Mouse (Mus musculus): Measurements from ENCODE around the gene Ppp1r17. TPM values are rescaled to one million over a fixed set of nuclear protein-coding genes. Genes with fewer than 3 reads are reported as not detected.

Ppp1r17 gene
- polyA plus RNA-seq, 1 experiment, result not detected

GRCm38 (mm10) chr6:56044716-56045115, 27.4 kb downstream of the Ppp1r17 start:
- H3K4me1 ChIP-seq (ENCODE audit: control insufficient read depth, insufficient read depth, insufficient read length), result no peaks in the 10 kb centered on the region
- H3K36me3 ChIP-seq (ENCODE audit: control insufficient read depth, insufficient read depth, low read length), result no peaks in the 10 kb centered on the region
- 86% methylated on average over 1 of the region's 1 CpGs for WGBS
- H3K4me3 ChIP-seq (ENCODE audit: extremely low read depth, insufficient read depth, insufficient read length), result no peak overlapping the region
- DNase-seq (ENCODE audit: low read depth in 1 of 2, low spot score in 2 of 2), result no peak
- H3K27ac ChIP-seq (ENCODE audit: insufficient read depth, low read length), result no peak overlapping the region
- H3K27me3 ChIP-seq (ENCODE audit: control insufficient read depth, insufficient read depth, low read length), result no peaks in the 10 kb centered on the region
- TF ChIP-seq CTCF (IDR thresholded peaks at IDR 0.05; ENCODE audit: extremely low read depth, insufficient read depth, insufficient read length, insufficient replicate concordance), result no peak
- TF ChIP-seq POLR2A (IDR thresholded peaks at IDR 0.05; ENCODE audit: low read depth, low read length), result no peak

DNA sequence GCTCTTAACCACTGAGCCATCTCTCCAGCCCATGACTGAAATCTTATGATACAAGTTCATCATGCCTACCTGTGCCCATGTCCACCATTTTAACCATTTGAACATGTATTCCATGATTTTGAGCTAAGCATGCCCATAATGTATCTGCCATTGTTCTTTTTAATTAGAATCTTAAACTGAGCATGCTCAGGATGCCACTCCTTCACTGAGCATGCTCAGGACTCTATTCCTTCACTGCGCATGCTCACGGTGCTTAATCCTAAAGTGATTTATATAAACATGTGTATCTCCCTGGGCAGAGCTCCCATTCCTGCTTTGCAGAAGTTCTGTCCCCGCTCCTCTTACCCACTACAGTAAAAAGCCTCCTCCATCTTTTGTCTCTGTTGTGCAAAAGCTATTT, 31.3 kb downstream of the Ppp1r17 start:
- Histone ChIP-seq H3K27me3 (ENCODE audit: control insufficient read depth, insufficient read depth, low read length) (no peaks in the 10 kb centered on the region), H3K4me1 (ENCODE audit: control insufficient read depth, insufficient read depth, insufficient read length) (no peaks in the 10 kb centered on the region), H3K4me3 (ENCODE audit: extremely low read depth, insufficient read depth, insufficient read length) (no peak overlapping the region), H3K36me3 (ENCODE audit: control insufficient read depth, insufficient read depth, low read length) (no peaks in the 10 kb centered on the region), H3K27ac (ENCODE audit: insufficient read depth, low read length) (no peak overlapping the region)
- DNase-seq (ENCODE audit: low read depth in 1 of 2, low spot score in 2 of 2), result no peak
- WGBS, result 82% methylated on average over 3 of the region's 3 CpGs
- TF ChIP-seq CTCF (IDR thresholded peaks at IDR 0.05; ENCODE audit: extremely low read depth, insufficient read depth, insufficient read length, insufficient replicate concordance) (no peak), POLR2A (IDR thresholded peaks at IDR 0.05; ENCODE audit: low read depth, low read length) (no peak)

DNA sequence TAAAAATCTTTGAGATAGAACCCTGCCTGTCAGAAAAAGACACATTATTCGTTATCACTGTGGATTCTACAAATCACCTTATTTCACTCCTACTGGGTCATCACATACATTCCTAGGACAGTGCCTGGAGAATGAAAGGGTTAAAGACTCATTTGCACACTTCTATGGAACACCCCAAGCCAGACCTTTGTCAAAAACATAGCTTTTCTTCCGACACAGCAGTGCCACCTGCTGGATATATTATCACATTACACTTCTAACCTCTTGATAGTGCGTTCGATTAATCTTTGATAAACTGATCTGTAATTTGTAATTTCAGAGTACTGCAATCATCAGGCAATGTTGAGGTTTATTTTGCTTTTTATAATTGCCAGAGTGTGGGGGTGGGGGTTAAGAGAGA, 31.8 kb downstream of the Ppp1r17 start:
- 33% methylated on average over 4 of the region's 4 CpGs for WGBS
- no peak for DNase-seq (ENCODE audit: low read depth in 1 of 2, low spot score in 2 of 2)
- Histone ChIP-seq H3K4me3 (ENCODE audit: extremely low read depth, insufficient read depth, insufficient read length) (no peak overlapping the region), H3K4me1 (ENCODE audit: control insufficient read depth, insufficient read depth, insufficient read length) (no peaks in the 10 kb centered on the region), H3K27me3 (ENCODE audit: control insufficient read depth, insufficient read depth, low read length) (no peaks in the 10 kb centered on the region), H3K27ac (ENCODE audit: insufficient read depth, low read length) (no peak overlapping the region), H3K36me3 (ENCODE audit: control insufficient read depth, insufficient read depth, low read length) (no peaks in the 10 kb centered on the region)
- TF ChIP-seq CTCF (IDR thresholded peaks at IDR 0.05; ENCODE audit: extremely low read depth, insufficient read depth, insufficient read length, insufficient replicate concordance) (no peak), POLR2A (IDR thresholded peaks at IDR 0.05; ENCODE audit: low read depth, low read length) (no peak)

DNA sequence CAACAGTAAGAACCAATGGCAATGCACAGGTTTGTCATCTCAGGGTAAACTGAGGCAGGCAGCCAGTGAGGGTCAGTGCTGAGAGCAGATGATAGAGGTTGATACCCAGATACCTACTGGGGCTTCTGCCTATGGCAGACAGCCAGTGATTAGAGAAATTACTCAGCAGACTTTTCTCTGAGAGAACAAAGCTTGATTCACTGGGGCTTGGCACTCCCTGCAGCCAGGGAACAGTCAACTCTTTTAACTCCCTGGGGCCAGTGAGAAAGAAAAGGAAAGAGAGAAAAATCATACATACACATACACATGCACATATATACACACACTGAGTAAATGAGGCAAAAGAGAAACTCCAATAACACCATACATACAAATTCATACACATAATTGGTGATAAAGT, 46.4 kb downstream of the Ppp1r17 start:
- Histone ChIP-seq H3K27me3 (ENCODE audit: control insufficient read depth, insufficient read depth, low read length) (no peaks in the 10 kb centered on the region), H3K36me3 (ENCODE audit: control insufficient read depth, insufficient read depth, low read length) (no peaks in the 10 kb centered on the region), H3K4me3 (ENCODE audit: extremely low read depth, insufficient read depth, insufficient read length) (no peak overlapping the region), H3K4me1 (ENCODE audit: control insufficient read depth, insufficient read depth, insufficient read length) (no peaks in the 10 kb centered on the region), H3K27ac (ENCODE audit: insufficient read depth, low read length) (no peak overlapping the region)
- no peak for TF ChIP-seq CTCF (IDR thresholded peaks at IDR 0.05; ENCODE audit: extremely low read depth, insufficient read depth, insufficient read length, insufficient replicate concordance)
- TF ChIP-seq POLR2A (IDR thresholded peaks at IDR 0.05; ENCODE audit: low read depth, low read length), result no peak
- DNase-seq (ENCODE audit: low read depth in 1 of 2, low spot score in 2 of 2), result no peak

DNA sequence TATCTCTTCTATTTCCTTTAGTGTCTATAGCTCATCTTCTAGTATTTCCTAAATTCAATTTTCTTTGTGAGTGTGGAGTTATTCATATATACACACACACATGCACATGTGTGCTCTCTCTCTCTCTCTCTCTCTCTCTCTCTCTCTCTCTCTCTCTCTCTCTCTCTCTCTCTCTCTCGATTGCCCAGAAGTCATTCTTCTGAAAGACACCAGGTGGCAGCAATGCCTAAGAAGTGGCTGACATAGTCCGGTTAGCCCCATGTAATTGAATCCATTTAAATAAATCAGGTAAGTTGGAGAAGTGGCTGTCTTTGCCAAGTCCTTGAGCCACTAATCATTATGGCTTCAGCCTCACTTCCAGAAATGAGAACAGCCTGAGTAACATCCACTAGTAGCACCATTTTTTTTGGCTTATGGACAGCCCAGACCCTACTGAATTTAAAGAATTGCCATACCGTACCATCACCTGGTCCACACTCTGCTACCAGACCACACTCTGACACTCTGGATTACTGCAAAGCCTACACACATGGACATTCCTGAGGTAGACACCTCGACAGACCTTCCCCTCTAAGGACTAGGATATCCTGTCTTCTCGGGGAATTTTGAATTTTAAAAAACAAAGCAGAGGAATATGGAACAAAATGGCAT, 49.5 kb downstream of the Ppp1r17 start:
- TF ChIP-seq CTCF (IDR thresholded peaks at IDR 0.05; ENCODE audit: extremely low read depth, insufficient read depth, insufficient read length, insufficient replicate concordance) (no peak), POLR2A (IDR thresholded peaks at IDR 0.05; ENCODE audit: low read depth, low read length) (no peak)
- DNase-seq (ENCODE audit: low read depth in 1 of 2, low spot score in 2 of 2), result no peak
- H3K4me1 ChIP-seq (ENCODE audit: control insufficient read depth, insufficient read depth, insufficient read length), result no peaks in the 10 kb centered on the region

DNA sequence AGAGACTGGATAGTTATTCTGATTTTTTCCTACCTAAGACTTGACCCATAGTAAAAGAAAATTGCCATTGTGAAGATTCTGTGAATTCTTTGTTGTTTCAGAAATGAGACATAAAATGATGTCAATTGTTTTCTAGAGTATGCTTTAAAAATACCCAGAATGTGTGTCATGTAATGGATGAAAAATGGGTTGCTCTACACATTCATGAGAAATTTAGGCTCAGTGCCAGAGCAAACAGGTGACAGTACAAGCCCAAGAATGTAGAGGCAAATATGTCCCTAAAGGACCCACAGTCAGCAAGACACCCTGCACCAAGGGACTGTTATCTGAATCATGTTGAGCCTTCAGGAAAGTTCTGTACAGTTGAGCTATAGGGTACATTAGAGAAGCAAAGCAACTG, 51.2 kb downstream of the Ppp1r17 start:
- Histone ChIP-seq H3K36me3 (ENCODE audit: control insufficient read depth, insufficient read depth, low read length) (no peaks in the 10 kb centered on the region), H3K4me3 (ENCODE audit: extremely low read depth, insufficient read depth, insufficient read length) (no peak overlapping the region), H3K4me1 (ENCODE audit: control insufficient read depth, insufficient read depth, insufficient read length) (no peaks in the 10 kb centered on the region), H3K27me3 (ENCODE audit: control insufficient read depth, insufficient read depth, low read length) (no peaks in the 10 kb centered on the region), H3K27ac (ENCODE audit: insufficient read depth, low read length) (no peak overlapping the region)
- TF ChIP-seq CTCF (IDR thresholded peaks at IDR 0.05; ENCODE audit: extremely low read depth, insufficient read depth, insufficient read length, insufficient replicate concordance) (no peak), POLR2A (IDR thresholded peaks at IDR 0.05; ENCODE audit: low read depth, low read length) (no peak)
- no peak for DNase-seq (ENCODE audit: low read depth in 1 of 2, low spot score in 2 of 2)

More for the DNA sequence above, 49.5 kb downstream of the Ppp1r17 start:
- Histone ChIP-seq H3K27me3 (ENCODE audit: control insufficient read depth, insufficient read depth, low read length) (no peaks in the 10 kb centered on the region), H3K36me3 (ENCODE audit: control insufficient read depth, insufficient read depth, low read length) (no peaks in the 10 kb centered on the region), H3K27ac (ENCODE audit: insufficient read depth, low read length) (no peak overlapping the region), H3K4me3 (ENCODE audit: extremely low read depth, insufficient read depth, insufficient read length) (no peak overlapping the region)
- 34% methylated on average over 5 of the region's 5 CpGs for WGBS

DNA sequence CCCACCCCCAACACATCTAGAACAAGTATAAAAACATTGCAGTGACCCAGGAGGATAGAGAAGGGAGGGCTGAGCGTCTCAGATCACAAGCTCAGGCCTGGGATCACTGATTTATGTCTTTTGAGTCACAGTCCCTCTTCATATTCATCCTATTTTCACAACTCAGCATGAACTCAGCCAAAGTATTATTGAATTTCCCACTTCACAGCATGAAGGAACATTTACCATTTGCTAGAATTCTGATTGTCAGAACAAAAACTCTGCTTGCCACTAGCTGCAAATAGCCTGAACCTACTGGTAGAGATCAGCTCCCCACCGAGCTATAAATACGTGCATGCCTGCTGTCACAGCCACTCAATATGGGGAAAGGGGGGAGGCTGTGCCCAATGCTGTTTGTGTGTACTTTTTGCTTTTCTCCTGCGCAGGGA, 59.1 kb downstream of the Ppp1r17 start:
- 79% methylated on average over 4 of the region's 4 CpGs for WGBS
- no peaks in the 10 kb centered on the region for H3K36me3 ChIP-seq (ENCODE audit: control insufficient read depth, insufficient read depth, low read length)
- no peaks in the 10 kb centered on the region for H3K4me1 ChIP-seq (ENCODE audit: control insufficient read depth, insufficient read depth, insufficient read length)
- no peaks in the 10 kb centered on the region for H3K27me3 ChIP-seq (ENCODE audit: control insufficient read depth, insufficient read depth, low read length)
- no peak overlapping the region for H3K4me3 ChIP-seq (ENCODE audit: extremely low read depth, insufficient read depth, insufficient read length)
- no peak overlapping the region for H3K27ac ChIP-seq (ENCODE audit: insufficient read depth, low read length)
- TF ChIP-seq POLR2A (IDR thresholded peaks at IDR 0.05; ENCODE audit: low read depth, low read length), result no peak
- DNase-seq (ENCODE audit: low read depth in 1 of 2, low spot score in 2 of 2), result no peak

Other genes starting within 250 kb of the Ppp1r17 start
- not detected in 2 replicates for gene Itprid1, start 180.6 kb upstream of the Ppp1r17 start, polyA plus RNA-seq (2012; rRNA removed)

All from spleen, adult 2 months (tissue).